Mouse (Mus musculus) MEL (cell line): ENCODE results near the gene Mndal.

Source experiments
- CTCF ChIP-seq, 3 experiments: IDR thresholded peaks in 2 of 3; conservative IDR thresholded peaks in 1 of 3; 2 replicates each; pipeline ENCODE4 v1.5.1; 2011 to 2012; ENCODE audit warnings: low read length in 3 of 3, low read depth in 2 of 3, mild to moderate bottlenecking in 2 of 3, improper control_type of control experiment in 1 of 3, inconsistent platforms in 1 of 3, mixed read lengths in 1 of 3, moderate library complexity in 1 of 3; ENCODE audit not compliant: control insufficient read depth in 1 of 3, insufficient read depth in 1 of 3, poor library complexity in 1 of 3, severe bottlenecking in 1 of 3
- KAT2A ChIP-seq: conservative IDR thresholded peaks from 2 replicates; pipeline ENCODE4 v1.6.1; 2012; ENCODE audit warnings: low read depth, low read length, improper control_type of control experiment, inconsistent platforms
- POLR2A ChIP-seq, 2 experiments: IDR thresholded peaks; 2 replicates each; pipeline ENCODE4 v1.6.1; 2011 to 2012; ENCODE audit warnings: low read length in 2 of 2, mild to moderate bottlenecking in 2 of 2, control low read depth in 1 of 2, improper control_type of control experiment in 1 of 2, low read depth in 1 of 2, moderate library complexity in 1 of 2; ENCODE audit not compliant: control insufficient read depth in 1 of 2, insufficient read depth in 1 of 2, poor library complexity in 1 of 2

DNA sequence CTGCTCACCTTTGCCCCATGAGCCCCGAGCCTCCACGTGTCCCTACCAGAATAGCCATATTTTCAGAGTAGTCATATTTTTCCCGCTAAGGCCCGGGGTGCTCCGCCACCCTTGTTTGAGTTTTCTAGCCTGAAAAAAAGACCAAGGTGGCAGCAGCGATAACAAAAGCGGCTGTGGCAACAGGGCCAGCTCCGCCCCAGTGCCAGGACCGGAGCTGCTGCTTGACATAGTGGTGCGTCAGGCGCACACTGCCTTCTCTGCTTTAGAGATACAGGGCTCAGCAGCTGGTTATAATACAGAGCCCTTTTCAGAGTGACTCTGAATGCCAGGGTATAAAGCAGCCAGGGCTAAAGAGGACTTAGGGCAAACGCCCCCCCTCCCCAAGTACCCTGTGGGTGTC lies 75.8 kb downstream of the Mndal start:
- TF ChIP-seq KAT2A = no peak
- no peak for TF ChIP-seq POLR2A (IDR thresholded peaks at IDR 0.05; ENCODE audit: control insufficient read depth in 1 of 2, insufficient read depth in 1 of 2, low read depth in 1 of 2, low read length in 2 of 2, poor library complexity in 1 of 2)
- TF ChIP-seq CTCF (IDR thresholded peaks at IDR 0.05 in 2 of 3, conservative IDR thresholded peaks at IDR 0.05 in 1 of 3; ENCODE audit: control insufficient read depth in 1 of 3, insufficient read depth in 1 of 3, low read depth in 2 of 3, low read length in 3 of 3, poor library complexity in 1 of 3, severe bottlenecking in 1 of 3) = no peak
